Mouse (Mus musculus) hindbrain, postnatal 0 days (tissue): ENCODE data around the gene Mvd. TPM values are rescaled to one million over a fixed set of nuclear protein-coding genes. Genes with fewer than 3 reads are reported as not detected.

ENCODE experiments used
- ATAC-seq: fragments of 200-750 bp; cut with Nextera tagmentation; 2 replicates; pipeline ENCODE4 v1.8.0; 2017; ENCODE audit warnings: mild to moderate bottlenecking, moderate TSS enrichment, moderate library complexity
- DNase-seq: peaks from one replicate; pipeline ENCODE4 v3.0.0-alpha.2; 2015; ENCODE audit warnings: low spot score
- H3K27ac ChIP-seq: fragments of 300-500 bp; sonication (generic); 2 replicates; pipeline ENCODE4 v1.5.1; 2014; ENCODE audit warnings: mild to moderate bottlenecking
- H3K27me3 ChIP-seq: fragments of 300-500 bp; sonication (generic); 2 replicates; pipeline ENCODE4 v1.6.1; 2014; ENCODE audit warnings: low read length, mixed read lengths; ENCODE audit not compliant: insufficient read depth
- H3K36me3 ChIP-seq: fragments of 300-500 bp; sonication (generic); 2 replicates; pipeline ENCODE4 v1.6.1; 2014; ENCODE audit warnings: low read length, mixed read lengths; ENCODE audit not compliant: insufficient read depth
- H3K4me1 ChIP-seq: fragments of 300-500 bp; sonication (generic); 2 replicates; pipeline ENCODE4 v1.6.1; 2014; ENCODE audit warnings: antibody characterized with exemption, low read length, mixed read lengths; ENCODE audit not compliant: insufficient read depth
- H3K4me2 ChIP-seq: fragments of 300-500 bp; sonication (generic); 2 replicates; pipeline ENCODE4 v1.6.1; 2014; ENCODE audit warnings: low read depth, mild to moderate bottlenecking, low read length, moderate library complexity, mixed read lengths
- H3K4me3 ChIP-seq: fragments of 300-500 bp; sonication (generic); 2 replicates; pipeline ENCODE4 v1.5.1; 2014; ENCODE audit warnings: low read length
- H3K9ac ChIP-seq: fragments of 300-500 bp; sonication (generic); replicated peaks from 2 replicates; pipeline ENCODE4 v1.6.1; 2014; ENCODE audit warnings: mild to moderate bottlenecking, low read length, moderate library complexity, mixed read lengths
- H3K9me3 ChIP-seq: fragments of 300-500 bp; sonication (generic); 2 replicates; pipeline ENCODE4 v1.6.1; 2016; ENCODE audit warnings: low read length, mixed read lengths
- CTCF ChIP-seq: IDR thresholded peaks from 2 replicates; pipeline ENCODE4 v1.5.1; 2016; ENCODE audit warnings: antibody characterized with exemption, control low read depth, low read depth
- WGBS: fragments of 180-500 bp; shearing (Covaris S2); extraction: QIAGEN DNeasy Blood & Tissue Kit; methylation state at CpG from one replicate; pipeline ENCODE4 v1.1.7; 2014; 5-methylcytosine and 5-hydroxymethylcytosine counted together
- polyA plus RNA-seq: library from polyadenylated mRNA; unstranded; fragments of >200 nt; fragmentation: Nextera tagmentation; extraction: Ambion mirVana; gene quantifications from 2 replicates; pipeline ENCODE4 v1.2.1, GENCODE M21; 2015
- total RNA-seq: library from RNA; depleted of rRNA; stranded (reverse); fragments of >200 nt; gene quantifications from 2 replicates; pipeline ENCODE4 v1.2.3, GENCODE M21; 2014

Gene Mvd
- total and polyA plus RNA-seq, 2 experiments from 2014 or later = 55.2 to 89.6 TPM

DNA sequence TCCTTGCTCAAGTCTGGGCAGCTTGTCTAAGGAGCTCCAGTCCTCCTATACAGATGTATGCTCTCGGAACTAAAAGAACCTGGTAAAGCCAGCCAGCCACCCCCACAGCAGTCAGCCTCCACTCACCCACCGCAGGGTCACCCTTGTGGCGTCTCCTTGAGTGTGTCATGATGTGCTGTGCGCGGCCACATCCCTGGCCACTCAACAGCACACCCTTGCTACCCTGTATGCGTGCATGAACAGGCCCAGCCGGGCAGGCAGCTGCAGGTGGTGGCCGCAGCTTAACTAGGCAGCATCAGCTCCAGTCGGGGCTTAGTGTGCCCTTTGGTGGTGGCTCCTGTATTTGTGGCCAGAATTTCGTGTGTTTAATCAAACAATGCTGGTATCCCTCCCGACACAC is 13.9 kb upstream of the Mvd start:
- H3K9me3 ChIP-seq = no peaks in the 10 kb centered on the region
- no peak overlapping the region for H3K27ac ChIP-seq
- H3K9ac ChIP-seq = no peak overlapping the region
- ATAC-seq (no peak), DNase-seq (no peak)
- H3K36me3 ChIP-seq = no peaks in the 10 kb centered on the region
- peaks cover 7% of the 10 kb centered on the region for H3K27me3 ChIP-seq
- no peak overlapping the region for H3K4me3 ChIP-seq
- no peak overlapping the region for H3K4me2 ChIP-seq
- WGBS = 80% methylated on average over 11 of the region's 11 CpGs
- no peaks in the 10 kb centered on the region for H3K4me1 ChIP-seq
- no peak for TF ChIP-seq CTCF

DNA sequence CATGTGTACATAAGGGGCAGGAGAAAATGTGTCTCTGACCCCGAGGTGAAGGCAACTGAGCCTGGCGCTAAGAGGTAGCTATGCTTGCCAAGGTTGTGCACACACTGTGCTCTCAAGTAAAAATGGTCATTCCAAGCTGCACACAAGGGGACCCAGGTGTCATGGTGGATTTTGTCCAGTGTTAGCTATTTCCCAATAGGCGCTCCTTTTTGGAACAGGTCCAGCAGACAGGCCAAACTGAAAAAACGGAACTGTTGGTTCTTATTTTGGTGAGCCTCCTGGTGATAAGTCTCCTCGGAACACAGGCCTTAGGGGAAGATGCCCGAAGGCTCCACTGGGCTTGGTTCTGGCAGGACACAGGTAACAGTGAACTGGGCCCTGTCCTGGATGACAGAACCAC is 11.2 kb upstream of the Mvd start:
- H3K27me3 ChIP-seq = peaks cover 2% of the 10 kb centered on the region; the same call in 1 of the 2 replicates
- no peak overlapping the region for H3K4me2 ChIP-seq
- no peak for DNase-seq
- no peak for ATAC-seq
- H3K9ac ChIP-seq = no peak overlapping the region
- WGBS = 87% methylated on average over 6 of the region's 6 CpGs
- TF ChIP-seq CTCF = no peak
- no peak overlapping the region for H3K4me3 ChIP-seq
- no peaks in the 10 kb centered on the region for H3K9me3 ChIP-seq
- no peaks in the 10 kb centered on the region for H3K4me1 ChIP-seq
- no peak overlapping the region for H3K27ac ChIP-seq
- H3K36me3 ChIP-seq = no peaks in the 10 kb centered on the region

DNA sequence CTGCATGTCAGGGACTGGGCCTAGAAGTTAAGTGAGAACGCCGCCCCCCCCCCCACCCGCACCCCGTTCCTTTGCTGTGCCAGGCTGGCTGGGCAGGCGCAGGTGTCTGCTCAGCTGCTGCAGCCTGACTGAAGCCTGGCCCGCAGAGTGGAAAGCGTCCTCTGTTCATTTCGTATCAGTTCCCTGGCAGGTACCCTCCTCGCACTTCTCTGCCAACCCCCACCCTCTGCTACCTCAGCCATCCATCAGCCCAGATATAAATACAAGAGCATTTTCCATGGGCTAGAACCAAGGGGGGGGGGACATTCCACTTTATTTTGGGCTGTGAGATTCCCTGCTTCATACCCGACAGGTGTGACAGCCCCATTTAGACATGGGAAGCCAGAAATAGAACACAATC is 8.9 kb upstream of the Mvd start:
- Histone ChIP-seq H3K4me3 (no peak overlapping the region), H3K4me2 (no peak overlapping the region), H3K4me1 (no peaks in the 10 kb centered on the region), H3K9ac (no peak overlapping the region), H3K9me3 (no peaks in the 10 kb centered on the region), H3K27ac (no peak overlapping the region), H3K27me3 (no peaks in the 10 kb centered on the region), H3K36me3 (no peaks in the 10 kb centered on the region)
- TF ChIP-seq CTCF = no peak
- ATAC-seq = no peak
- WGBS = 90% methylated on average over 9 of the region's 10 CpGs
- no peak for DNase-seq

DNA sequence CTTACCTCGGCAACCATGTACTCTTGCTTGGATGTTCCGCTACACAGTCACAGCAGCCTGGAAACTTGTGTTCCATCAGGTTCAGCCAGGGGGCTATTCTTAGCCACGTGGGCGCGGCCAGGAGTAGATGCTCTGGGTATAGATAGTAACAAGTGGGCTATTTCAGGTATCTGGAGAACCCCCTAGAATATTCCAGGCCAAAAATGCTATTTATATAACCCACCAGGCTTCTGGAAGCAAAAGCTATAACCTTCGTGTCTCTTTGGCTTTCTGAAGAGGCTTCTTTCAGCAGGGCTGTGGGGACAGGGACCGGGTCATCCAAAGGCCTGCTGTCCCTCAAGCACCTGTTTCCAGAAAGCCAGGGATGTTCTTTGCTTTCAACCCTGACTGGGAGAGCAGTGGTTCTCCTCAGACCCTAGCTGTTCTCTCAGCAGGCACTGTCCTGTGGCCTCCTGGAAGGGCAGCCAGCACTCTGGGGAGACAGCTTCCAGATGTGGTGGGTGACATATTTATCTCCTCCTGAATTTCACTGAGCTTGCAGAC is 8.0 kb upstream of the Mvd start:
- Histone ChIP-seq H3K4me2 (no peak overlapping the region), H3K36me3 (no peaks in the 10 kb centered on the region), H3K4me1 (no peaks in the 10 kb centered on the region), H3K9ac (no peak overlapping the region), H3K9me3 (no peaks in the 10 kb centered on the region), H3K27me3 (no peaks in the 10 kb centered on the region), H3K27ac (no peak overlapping the region), H3K4me3 (no peak overlapping the region)
- ATAC-seq (no peak), DNase-seq (no peak)
- TF ChIP-seq CTCF = no peak
- WGBS = 79% methylated on average over 7 of the region's 7 CpGs

DNA sequence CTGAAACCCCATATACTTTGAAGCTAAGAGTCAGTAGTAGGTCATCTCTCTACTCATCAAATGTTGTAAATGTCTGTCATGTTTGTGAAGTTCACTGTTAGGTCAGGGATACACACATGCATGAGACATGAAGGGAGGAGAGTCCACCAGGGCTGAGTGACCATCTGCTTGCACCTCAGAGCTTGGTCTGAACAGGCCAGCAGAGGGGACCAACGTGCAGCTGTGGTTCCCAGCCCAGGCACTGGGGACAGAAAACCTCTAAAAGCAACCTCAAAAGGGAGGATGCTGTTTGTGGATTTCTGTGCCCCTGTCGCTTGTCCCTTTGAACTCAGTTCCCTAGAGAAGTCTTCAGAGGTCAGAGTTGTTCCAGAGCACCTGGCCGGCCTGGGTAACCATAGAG is 2.0 kb upstream of the Mvd start:
- Histone ChIP-seq H3K4me3 (no peak overlapping the region), H3K36me3 (no peaks in the 10 kb centered on the region), H3K4me2 (peak overlapping the region; percentile 74), H3K9ac (no peak overlapping the region; the same call in 1 of the 2 replicates), H3K27ac (peak overlapping the region; percentile 45; the same call in 1 of the 2 replicates), H3K27me3 (no peaks in the 10 kb centered on the region), H3K9me3 (no peaks in the 10 kb centered on the region), H3K4me1 (peaks cover 16% of the 10 kb centered on the region; the same call in 1 of the 2 replicates)
- 59% methylated on average over 3 of the region's 3 CpGs for WGBS
- DNase-seq (no peak), ATAC-seq (no peak)
- peak; percentile 42 for TF ChIP-seq CTCF

DNA sequence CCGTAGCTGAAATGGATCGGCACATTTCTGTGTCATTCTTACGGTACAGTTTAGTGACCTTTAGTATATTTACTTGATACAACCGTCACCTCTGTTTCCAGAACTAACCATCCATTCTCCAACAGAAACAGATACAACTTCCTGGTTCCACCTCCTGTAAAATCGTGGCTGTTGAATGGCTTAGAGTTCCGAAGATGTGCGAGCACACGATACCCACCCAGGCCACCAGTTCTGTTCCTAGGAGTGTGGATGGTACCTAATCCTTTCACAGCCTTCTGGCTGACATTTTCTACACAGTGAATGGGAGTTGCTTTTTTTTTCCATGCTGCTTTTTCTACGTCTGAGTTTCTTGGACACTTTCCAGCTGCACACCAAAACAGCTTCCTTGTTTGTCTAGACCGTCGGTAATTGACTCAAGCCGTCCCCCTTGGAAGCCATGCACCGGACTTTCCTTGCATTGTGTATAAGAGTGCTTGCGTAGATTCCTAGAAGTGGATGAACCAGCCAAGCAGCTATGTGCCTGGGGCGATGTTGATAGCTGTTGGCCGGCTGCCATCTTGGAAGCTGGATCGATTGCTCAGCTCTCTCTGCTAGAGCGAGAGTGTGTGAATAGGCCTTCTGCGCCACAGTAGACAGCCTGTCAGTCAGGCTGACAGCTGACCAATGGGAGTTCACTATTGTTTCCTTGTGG is 981 bp upstream of the Mvd start:
- H3K4me1 ChIP-seq = peaks cover 16% of the 10 kb centered on the region; the same call in 1 of the 2 replicates
- peak overlapping the region; percentile 67 for H3K9ac ChIP-seq
- 3% methylated on average over 19 of the region's 19 CpGs for WGBS
- peaks cover 4% of the 10 kb centered on the region; the same call in 1 of the 2 replicates for H3K36me3 ChIP-seq
- H3K27ac ChIP-seq = peak overlapping the region; percentile 94
- H3K9me3 ChIP-seq = no peaks in the 10 kb centered on the region
- no peak for TF ChIP-seq CTCF
- peak overlapping the region; percentile 64 for H3K4me3 ChIP-seq
- peak; percentile 93 for DNase-seq
- H3K4me2 ChIP-seq = peak overlapping the region; percentile 74
- H3K27me3 ChIP-seq = no peaks in the 10 kb centered on the region
- ATAC-seq = peak; percentile 50

DNA sequence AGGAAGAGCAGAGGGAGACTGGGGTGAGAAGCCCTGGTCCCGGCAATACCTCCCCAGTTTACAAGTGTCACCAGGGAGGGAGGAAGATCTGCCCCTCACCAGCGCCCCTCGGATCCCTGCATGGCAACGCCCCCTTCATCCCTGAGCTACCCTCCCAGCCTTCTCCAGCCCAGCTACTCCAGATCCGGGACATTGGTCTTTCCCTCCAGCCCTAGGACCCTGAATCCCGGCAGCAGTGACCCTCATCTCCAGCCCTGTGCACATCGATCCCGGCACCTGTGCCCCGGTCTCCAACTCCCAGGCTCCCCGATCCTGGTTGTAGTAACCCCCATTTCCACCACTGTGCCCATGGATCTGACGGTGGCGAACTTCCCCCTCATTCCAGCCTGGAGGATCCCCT is 441 bp downstream of the Mvd start:
- peak; percentile 27 for DNase-seq
- 0% methylated on average over 12 of the region's 12 CpGs for WGBS
- no peak for ATAC-seq

More for the DNA sequence above, 441 bp downstream of the Mvd start:
- TF ChIP-seq CTCF = no peak
- Histone ChIP-seq H3K4me3 (peak overlapping the region; percentile 64), H3K9me3 (no peaks in the 10 kb centered on the region), H3K36me3 (peaks cover 13% of the 10 kb centered on the region; the same call in 1 of the 2 replicates), H3K27ac (peak overlapping the region; percentile 82), H3K4me1 (peaks cover 16% of the 10 kb centered on the region; the same call in 1 of the 2 replicates), H3K9ac (peak overlapping the region; percentile 71), H3K4me2 (peak overlapping the region; percentile 70), H3K27me3 (no peaks in the 10 kb centered on the region)
